Mouse (Mus musculus): Measurements from ENCODE around the gene Synm.

Synm gene

DNA sequence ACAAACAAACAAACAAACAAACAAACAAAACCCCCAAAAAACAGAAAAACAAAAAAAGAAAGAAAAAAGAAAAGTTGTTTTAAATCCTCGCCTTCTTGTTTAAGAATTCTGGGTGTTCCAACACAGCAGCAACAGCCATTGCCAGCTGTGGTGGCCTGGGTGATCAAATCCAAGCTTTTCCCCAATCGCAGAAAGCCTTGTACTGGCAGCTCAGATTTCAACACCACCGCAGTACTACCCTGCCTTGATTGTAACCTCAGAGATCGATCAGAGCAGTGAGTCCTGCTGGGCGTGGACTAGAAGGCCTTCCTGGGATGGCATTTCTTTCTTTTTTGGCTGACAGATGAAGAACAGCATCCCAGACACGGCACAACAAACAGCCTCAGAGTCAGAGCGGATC lies 63.6 kb downstream of the Synm start:
- DNase-seq: no peak

DNA sequence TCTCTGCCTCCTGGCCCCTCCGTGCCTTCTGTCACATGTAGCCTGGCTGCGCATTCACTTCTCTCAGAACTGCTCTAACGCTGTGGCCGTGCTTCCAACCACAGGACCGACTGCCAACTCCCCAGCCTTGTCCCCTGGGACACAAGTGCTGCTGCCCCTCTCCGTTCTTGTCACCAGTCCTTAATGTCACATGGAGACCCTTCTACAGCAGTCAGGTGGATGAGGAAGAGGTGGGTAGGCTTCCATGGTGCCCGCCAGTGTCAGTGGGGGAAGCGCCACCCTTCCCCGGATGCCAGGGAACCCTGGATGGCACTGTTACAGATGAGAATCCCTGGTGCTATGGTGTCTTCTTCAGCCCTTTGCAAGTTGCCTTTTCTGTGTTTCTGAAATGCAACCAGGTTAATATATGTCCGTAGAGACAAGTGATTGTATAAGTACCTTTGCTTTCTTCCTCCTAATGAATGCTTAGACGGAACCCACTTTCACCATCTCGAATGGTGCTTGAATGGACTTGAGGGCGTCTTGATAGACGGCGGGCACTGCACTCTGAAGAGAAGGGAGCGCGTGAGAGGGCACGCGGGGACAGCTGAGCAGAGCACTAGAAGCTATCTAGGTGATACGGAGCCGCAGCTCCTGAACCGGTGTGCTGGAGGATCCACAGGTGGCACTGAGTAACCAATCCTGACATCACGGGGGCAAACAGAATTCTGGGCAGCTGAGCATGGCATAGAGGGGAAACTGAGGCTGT lies 66.6 kb downstream of the Synm start:
- DNase-seq: no peak

DNA sequence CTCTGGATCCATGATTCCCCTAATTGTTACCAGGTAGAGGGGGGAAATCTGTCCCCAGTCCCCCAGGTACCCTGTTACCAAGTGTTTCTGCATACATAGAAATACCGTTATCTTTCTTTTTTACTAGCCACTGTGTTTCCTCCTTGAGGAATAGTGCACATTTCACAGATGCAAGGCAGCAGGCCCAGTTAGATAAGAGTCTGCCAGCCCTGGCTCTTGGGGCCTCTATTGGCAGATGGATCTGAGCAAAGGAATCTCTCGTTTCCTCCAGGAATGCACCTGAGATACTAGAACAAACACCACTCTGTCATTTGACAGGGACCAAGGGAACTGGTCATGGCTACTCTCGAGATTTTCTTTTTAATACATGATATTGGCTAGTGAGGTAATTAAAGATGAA lies 67.4 kb downstream of the Synm start:
- no peak for DNase-seq

DNA sequence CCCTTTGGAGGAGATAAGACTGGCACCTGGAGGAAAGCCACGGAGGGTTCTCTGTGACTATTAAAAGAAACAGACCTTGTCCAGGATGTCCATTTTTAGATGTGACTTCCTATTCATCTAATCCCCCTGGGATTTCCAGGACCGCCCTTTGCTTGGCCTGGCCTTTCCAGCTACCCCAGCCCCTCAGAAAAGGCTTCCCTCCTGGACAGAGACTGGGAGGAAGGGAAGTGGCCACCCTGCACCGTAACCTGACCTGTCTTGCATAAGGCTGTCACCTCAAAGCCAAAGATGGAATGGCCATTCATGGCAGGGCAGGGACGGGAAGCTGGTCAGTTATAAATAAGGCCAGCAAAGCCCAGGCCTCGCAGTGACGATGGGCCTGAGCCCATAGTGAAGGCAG lies 68.5 kb downstream of the Synm start:
- DNase-seq: no peak

DNA sequence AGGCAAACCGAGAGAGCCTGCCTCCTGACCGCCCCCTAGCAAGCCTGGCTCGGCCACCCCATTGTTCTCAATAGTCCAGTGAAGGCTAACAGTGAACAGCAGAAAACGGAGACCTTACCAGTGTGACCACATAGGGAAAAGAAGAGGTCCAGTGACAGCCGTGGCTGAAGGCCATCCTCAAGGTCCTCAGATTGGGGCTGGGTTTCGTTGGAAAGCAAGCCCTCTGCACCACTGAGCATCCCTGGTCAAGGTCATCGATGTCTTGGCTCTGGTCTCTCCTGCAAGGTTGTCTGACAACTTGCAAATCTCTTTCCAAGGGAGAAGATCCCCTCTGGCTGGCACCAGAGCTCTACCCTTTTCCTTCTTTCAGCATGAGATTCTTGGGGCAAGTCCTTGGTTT lies 69.7 kb downstream of the Synm start:
- DNase-seq: no peak

DNA sequence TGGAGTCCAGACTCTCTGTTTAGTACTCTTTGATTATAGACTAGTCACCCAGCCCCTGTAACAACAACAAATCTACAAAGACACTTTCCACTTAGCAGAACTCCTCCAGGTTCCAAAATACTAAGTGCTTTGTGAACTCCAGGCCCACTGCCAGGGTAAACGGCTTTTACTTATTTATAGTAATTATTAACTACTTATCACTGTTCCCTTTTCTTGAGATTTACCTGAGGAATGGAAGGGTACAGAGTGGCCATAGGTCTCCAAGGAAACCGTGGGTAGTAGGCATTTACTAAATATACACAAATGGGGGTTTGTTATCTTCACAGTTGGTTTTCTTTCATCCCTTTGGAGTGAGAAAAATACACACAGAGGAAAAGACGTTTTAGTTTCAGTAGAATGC lies 71.3 kb downstream of the Synm start:
- no peak for DNase-seq

DNA sequence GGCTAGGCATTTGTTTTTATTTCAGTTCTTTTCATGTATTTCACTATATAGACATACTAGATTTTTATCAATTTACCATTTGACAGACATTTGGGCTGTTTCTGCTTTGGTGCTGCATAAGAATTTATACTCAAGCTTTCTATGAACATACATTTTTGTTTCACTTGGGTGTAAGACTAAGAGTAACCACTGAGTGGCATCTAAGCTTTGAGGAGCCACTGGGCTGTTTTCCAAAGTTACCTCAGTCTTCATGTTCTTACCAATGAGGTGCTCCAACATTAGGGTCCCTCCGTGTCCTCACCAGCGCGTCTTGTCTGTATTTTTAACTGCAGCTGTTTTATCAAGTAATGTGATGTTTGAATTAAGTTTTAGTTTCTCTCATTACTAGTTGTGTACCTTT lies 73.0 kb downstream of the Synm start:
- DNase-seq: no peak

DNA sequence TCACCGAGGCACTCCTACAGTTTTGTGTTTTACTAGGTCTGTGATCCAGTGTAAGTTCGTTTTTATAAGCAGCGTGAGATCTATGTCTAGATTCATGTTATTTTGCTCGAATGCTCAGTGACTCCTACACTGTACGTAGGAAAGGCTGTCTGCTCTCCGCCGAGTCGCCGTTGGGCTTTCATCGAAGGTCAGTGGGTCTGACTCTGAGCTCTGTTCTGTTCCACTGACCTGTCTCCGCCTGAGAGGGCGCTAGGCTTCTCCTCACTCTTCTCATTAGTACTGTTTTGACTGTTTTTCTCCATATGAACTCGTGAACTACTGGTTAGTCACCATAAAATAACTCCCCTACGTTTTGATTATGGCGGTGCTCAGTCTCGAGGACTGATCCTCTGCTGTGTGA lies 76.5 kb downstream of the Synm start:
- no peak for DNase-seq

DNA sequence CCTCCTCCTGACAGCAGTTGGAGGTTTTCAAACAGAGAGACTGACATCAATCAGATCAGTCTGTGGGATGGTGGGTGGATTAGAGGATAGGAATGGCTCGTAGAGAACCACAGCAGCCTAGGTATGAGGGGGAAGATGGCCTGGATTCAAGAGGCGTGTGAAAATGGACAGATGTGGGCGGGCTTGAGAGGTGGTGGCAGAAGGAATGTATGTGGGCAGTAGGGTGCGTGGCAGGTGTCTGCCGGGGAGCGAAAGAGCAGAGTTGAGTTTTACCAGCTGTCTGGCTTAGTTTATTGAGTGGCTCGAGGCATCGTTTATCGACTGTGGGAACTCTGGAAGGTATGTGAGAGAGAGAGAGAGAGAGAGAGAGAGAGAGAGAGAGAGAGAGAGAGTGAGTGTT lies 78.5 kb downstream of the Synm start:
- no peak for DNase-seq
